Mouse (Mus musculus) gastrocnemius, adult 8-10 months (tissue): Measurements from ENCODE around the gene Cdk14. TPM values are rescaled to one million over a fixed set of nuclear protein-coding genes. Genes with fewer than 3 reads are reported as not detected.
A peak's percentile ranks its signal among the peaks of the same experiment; 100 is the strongest.

ENCODE experiments used
- DNase-seq, 2 experiments: peaks; one replicate each; pipeline ENCODE4 v3.0.0; 2022; ENCODE audit warnings: low spot score in 2 of 2
- total RNA-seq, 4 experiments: library from RNA; stranded (reverse); gene quantifications; 2 replicates each; pipeline ENCODE4 v1.2.4; 2022

The Cdk14 gene
- total RNA-seq, 4 experiments from 2014 or later = 2.2 to 2.8 (median 2.3) TPM

DNA sequence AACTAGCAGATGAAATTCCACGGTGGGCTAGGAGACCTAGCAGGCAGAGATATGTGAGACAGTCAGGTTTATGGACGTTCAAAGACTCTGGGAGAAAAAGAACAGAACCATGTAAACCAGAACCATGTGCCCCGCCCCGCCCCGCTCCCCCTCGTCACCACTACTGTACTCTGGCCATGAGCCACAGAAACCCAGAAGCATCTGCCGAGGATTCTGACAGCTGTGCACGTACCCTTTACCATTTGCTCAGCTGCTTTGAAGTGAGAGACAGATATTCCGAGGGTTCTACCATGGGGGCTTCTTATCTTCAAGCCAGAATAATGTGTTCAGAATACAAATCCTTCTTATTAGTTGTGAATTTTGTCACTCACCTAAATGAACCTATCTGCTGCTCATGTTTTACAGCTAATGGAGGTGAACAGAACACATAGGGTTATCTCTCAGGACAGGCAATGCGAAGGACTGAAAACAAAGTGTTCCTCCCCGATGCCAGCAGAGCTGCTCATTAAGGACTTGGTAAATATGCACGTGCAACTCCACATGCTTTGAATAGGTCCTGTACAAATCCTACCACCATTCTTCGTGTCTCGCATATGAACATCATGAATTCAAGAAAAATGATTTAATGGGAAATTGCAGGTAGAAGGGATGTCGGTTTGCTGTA, 412.5 kb downstream of the Cdk14 start:
- DNase-seq = no peak

DNA sequence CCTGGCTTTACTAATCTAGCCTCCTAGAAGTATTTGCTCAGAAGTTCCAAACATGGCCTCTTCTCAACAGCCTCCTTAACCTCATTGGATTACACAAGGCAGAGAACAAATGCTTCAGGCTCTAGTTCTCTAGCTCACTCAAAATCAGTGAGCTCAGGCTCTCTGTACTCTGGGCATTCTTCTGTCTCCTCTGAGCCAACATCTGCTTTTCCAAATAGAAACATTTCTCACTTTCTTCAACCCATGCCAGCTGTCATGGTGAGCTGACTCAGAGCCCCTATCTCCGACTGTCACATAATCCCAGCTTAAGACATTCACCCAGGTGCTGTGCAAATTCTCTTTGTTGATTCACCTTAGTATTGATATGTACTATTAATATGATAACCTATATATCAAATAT, 414.5 kb downstream of the Cdk14 start:
- DNase-seq = no peak

DNA sequence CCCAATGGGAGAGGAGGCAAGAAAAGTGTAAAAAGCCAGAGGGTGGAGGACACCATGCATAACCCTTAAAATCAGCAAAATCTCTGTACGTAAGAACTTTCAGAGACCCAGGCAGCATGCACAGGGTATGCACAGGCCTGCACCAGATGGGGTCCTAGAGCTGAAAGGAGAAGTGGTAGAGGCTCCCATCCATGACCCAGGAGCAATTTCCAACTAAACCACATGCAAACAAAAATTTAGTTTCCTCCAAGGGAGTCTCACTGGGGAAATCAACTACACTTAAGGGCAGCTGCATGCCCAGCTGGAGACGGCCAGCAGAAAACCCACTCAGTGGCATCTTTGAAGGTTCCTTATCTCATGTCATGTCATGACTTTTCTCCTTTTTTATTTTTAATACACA, 415.4 kb downstream of the Cdk14 start:
- no peak for DNase-seq

DNA sequence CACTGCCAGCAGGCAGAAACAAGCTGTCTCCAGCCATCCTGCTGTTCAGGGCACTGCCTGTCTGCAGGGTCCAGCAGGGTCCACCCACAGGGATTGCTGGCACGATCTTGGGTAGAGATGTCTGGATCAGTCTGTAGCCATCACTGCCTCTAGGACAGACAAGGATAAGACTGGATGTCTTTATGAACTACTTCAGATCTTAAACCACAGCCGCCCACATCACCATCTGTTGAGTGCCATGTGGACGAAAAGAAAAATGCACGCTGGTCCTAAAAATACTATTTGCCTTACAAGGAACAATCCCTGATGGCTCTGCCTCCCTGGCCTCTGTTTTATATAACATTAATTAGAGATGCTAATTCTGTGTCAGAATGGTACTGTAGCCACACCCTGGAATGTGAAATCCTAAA, 426.9 kb downstream of the Cdk14 start:
- DNase-seq = no peak

DNA sequence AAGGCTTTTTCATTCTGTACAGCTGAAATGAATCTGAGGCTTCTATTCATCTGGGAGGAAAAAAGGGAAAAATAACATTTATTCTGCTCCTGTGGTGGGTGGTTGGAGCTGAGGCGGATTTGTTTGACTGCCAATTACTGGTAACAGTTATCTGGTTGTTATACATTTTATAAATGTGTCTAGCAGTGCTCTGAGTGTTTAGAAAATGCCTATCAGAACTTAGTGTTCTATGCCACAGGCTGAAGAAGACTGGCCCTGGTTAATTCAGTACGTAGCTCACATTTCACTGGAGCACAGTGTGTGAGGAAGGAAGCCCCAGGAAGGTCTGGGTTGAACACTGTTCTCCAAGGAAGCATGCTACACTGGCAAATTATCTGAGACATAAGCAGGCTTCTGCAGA, 429.1 kb downstream of the Cdk14 start:
- DNase-seq = no peak

DNA sequence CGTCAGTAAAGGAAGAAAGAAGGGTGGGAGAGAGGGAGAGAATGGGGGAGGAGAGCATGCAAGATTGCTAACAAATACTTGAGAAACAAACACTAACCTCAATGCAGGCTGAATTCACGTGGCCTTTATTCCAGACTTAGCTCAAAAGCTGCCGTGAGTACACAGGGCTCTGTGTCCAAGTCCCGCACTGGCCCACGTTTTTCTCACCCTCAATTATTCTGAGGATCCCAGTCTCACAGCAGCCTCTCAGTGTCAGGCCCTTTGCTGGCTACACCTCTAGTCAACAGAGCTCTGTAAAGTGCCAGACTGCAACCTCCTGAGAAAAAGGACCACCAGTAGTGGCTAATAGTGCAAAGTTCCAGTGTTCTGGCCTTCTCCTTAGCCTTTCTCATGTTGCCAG, 429.9 kb downstream of the Cdk14 start:
- no peak for DNase-seq

DNA sequence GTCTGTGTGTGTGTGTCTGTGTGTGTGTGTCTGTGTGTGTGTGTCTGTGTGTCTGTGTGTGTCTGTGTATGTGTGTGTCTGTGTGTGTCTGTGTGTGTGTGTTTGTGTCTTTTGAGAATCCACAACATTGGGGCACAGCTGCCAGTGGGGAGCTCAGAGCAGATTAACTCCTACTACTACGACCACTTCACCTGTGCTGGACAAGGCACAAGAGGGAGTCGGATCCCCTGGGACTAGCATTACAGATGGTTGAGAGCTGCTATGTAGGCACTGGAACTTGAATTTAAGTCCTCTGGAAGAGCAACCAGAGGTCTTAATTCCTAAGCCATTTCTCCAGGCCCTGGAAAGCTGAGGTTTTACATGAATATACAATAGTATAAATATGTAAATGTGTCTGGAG, 433.9 kb downstream of the Cdk14 start:
- DNase-seq = no peak

DNA sequence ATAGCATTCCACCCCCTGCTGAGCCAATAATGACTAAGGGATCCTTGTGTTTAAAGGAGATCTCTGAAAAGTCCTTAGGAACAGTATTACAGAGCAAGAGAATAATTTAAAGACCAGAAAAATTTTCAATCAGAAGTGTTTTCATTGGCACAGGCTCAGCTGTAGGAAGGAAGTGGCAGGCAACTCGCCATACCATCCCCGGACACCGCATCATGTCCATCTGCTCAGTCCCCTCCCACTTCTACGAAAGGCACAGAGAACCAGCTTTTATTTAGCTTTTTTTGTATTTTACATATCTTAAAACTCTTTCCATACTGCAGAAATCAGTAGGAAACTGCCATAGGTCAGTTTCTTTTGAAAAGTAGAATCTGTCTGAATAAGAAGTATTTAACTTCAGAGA, 440.6 kb downstream of the Cdk14 start:
- DNase-seq = no peak

DNA sequence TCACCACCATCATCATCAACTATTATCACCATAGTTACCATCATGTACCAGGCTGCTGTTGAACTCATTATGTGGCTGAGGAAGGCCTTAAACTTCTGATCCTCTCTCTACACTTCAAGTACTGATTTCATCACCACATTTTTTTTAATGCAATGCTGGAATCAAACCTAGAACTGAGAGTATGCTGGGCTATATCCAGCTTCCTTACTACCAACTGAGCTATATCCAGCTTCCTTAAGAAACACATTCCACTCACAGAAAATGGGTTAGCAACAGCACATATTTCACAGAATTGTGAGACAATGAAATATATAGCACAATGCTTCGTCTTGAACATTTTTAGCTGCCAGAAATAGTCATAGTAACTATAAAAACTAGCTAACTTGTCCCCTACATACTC, 446.7 kb downstream of the Cdk14 start:
- DNase-seq = no peak

DNA sequence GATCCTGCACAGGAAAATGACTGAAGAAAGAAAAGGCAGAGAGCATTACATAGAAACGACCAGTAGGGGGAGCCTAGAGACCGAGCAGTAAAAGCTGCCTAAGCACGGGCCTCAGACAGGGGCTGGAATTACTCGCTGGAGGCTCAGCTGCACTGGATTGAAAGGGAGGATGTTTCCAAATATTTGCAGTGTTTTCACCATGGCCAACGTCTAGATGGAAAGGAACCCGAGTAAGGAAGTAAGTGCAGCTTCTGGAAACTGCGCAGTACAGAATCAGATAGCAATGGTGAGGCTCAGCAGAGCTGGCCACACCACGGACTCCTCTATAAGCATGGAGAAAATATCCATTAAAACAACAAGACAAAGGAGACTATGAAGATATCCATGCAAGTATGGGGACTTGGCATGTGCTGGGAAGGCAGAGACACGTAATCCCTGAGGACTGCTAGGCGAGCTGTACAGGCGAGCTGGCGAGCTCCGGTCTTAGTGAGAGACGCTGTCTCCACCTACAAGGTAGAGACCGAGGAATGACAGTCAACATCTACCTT, 458.0 kb downstream of the Cdk14 start:
- DNase-seq = peak in 1 of 2 experiments; percentile 20

DNA sequence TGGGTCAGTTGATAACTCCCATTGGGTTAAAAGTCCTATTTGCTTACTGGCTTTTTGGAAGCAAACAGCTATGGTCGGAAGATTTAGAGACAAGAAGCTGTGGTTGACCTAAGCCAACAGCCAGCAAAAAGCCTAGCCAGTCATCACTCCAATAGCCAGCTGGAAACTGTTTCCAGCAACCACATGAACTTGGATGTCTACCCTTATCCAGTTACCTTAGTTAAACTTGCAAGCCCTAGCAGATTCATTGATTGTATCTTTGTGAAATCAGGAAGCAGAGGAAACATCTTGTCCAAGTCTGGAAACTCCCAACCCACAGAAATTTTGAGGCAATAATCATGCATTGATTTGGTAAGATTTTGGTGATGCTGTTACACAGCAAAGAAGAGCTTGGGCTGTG, 458.5 kb downstream of the Cdk14 start:
- DNase-seq = no peak

DNA sequence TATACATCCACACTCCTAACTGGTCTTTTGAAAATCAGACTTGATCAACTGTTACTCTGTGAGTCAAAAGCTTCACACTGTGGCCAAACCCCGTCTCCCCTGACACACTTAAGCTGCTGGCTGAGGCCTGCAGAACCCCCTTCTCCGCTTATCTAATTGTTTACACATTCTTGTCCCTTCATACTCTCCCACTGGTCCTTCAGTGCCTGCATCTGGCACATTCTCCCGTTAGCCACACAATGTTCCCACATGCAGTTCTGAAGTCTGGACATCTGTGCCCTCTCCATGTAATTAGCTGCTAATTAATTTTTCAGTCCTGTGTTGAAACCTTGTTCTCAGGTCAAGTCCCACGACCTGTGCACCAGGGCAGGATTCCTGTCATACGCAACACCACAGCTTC, 460.7 kb downstream of the Cdk14 start:
- DNase-seq = no peak

DNA sequence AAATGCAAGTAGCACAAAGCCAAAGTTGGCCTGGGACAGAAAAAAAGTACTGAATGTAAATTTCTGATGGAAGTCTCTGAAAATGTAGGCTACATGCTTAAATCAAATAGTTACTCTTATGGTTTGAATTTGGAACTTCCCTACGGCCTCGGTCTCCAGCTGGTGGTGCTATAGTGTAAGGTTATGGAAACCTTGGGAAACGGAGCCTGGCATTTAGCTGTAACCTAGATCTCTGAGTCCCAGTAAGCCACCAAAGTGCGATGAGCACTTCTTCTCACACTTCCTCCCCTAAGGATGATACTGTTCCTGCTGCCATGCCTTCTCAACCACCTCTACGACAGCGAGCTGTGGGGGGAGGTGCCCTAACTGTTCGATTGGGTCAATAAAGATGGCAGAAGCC, 464.1 kb downstream of the Cdk14 start:
- no peak for DNase-seq

DNA sequence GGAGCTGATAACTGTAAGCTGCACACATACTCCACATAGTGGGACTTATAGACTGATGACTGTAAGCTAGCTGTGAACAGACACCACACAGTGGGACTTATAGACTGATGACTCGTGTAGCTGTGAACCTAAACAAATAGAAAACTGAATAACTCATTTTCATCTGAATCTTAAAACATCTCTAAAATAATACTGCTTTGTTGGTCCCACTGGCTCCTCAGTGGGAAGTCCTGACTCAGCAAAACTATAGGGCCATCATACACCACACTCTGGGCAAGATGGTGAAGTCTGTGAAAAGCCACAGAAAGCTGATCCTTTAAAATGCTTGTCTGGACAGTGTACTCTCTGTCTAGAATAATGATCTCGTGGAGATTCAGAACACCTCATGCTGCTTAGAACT, 464.7 kb downstream of the Cdk14 start:
- no peak for DNase-seq

DNA sequence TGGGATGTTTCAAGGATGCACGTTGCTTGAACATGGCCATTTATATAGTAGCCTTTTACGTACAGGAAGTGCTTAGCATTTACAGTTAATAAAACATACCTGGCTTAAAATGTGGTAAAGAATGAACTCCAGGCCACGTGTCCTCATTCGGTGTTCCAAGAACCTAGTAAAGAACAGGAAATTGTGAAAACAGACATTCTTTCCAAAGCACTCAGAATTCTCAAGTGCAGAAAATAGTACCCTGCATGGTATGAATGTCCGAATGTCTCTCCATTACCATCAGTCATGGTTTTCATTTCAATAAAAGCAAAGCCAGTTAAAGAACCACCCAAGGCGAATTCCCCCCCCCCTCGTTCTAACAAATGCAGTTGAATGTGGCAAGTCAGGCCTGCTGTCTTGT, 470.7 kb downstream of the Cdk14 start:
- no peak for DNase-seq

DNA sequence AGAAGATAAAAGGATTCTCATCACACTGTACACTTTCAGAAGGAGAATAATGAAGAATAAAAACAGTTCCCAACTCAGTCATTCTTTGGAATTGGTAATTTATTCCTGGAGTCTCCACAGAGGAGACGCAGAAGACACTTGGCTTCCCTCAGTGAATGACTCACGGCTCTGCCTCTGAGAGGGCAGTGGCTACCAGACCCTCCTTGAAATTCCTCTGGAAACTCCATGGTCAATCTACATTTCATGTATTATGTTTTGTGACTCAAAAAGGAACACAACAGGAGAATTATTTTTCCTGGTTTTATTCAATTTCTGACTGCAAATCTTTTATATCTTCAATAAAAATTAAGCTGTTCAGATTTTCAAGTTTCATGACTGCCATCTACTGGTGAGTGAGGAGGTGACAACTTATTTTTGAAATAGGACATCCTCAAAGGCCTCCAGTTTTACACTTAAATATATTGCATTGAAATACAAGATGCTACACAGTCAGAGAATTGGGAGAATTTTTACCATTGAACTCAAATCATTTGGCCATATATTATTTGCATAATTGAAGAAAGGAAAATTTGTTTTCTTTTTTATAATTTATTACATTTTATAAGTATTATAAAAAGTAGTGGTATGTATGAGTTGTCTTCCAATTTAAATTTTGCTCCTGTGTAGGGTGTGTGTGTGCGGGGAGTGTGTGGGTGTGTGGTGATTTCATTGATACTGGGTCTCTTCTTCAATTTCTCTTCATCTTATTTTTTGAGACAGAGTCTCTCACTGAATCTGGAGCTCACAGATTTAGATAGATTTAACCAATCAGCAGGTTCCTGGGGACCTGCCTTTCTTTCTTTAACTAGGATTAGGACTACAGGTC, 471.8 kb downstream of the Cdk14 start:
- no peak for DNase-seq

DNA sequence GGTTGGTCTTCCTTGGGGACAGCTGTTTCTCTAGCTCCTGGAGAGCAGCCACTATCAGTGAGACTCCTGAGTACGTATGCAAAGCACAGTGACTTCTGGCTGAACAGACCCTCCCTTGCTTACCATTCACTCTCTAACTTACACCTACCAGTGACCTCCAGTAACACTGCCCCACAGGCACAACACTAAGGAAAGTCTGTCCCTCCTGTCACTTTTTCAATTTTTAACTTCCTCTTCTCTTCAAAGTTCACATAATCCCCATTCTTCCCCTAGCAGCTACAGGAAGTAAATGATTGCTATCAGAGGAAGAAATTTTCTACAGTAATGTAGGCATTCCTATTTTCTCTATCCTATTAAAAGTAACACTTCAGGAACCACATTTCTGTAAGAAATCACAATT, 485.0 kb downstream of the Cdk14 start:
- no peak for DNase-seq

DNA sequence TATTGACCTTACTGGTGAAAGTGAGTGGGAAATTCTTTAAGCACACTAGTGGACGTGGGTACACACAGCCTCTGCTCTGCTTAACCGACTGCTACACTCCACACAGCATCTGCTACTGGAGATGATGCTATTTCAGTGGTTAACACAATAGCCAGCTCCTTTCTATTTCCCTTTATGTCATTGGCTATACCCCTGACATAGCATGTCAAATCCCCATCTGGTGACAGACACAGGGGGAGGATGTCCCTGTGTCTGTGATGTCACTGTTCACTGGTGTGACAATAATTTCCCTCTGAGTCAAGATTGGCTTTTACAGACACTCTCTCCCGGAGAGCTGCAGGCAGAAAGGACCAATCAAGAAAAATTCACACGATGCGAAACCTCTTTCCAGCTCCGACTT, 485.6 kb downstream of the Cdk14 start:
- DNase-seq = no peak

DNA sequence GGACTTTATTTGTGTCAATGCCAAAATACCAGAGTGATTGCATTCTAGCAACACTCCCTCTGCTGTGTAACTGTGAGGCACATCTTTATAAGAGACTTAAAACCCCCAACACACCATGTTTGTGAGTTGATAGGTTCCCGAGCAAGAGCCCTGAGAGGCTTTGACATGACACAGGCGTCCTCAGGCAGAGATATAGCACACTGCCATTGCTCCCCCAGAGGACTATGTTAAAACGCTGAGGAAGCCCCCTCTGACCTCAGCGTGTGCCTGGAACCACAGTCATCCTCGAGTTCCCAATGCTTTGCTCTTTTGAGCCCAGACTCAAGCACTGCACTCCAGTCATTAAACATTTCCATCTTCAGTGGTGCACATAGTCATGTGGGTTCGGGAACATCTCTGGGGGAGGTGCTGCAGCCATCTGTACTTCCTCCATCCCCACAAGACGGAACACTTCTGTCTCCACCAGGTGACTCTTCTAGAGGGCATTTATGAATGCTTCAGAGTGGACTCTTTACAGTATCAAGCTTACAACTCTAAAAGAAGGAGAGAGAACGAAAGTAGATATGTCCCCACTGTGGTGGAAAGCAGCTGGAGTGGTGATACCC, 488.5 kb downstream of the Cdk14 start:
- no peak for DNase-seq

DNA sequence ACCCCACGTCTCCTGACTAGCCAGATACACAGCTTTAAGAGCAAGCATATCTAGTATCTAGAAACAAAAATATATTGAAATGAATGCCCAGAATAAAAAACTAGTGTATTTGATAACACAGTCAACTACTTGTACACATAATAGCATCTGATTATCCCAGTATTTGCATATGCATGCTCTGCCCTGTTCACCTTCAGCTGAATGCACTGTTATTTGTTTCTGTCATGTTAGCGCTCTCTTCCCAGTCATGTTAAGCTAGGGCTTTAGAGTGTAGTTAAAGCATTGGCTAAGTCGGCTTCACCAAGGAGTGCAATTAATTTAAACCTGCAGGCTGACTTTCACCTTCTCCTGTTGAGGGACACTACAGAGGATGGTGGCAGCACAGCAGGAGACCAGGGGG, 490.5 kb downstream of the Cdk14 start:
- no peak for DNase-seq

DNA sequence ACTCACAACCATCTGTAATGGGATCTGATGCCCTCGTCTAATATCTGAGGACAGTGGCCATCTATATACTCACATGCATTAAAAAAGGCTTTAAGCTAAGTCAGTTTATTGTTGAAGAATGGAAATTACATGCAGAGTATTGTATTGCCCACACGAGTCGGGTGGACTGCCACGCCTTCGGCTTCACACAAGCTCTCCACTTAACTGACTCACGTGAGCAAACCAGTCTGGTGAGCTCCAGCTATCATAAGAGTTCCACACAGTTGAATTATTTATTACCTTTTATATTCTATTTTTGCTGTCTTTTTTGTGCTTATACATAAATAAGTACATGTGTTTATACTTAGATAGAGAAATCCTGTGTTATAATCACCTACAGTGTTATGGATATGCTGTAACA, 495.2 kb downstream of the Cdk14 start:
- no peak for DNase-seq

DNA sequence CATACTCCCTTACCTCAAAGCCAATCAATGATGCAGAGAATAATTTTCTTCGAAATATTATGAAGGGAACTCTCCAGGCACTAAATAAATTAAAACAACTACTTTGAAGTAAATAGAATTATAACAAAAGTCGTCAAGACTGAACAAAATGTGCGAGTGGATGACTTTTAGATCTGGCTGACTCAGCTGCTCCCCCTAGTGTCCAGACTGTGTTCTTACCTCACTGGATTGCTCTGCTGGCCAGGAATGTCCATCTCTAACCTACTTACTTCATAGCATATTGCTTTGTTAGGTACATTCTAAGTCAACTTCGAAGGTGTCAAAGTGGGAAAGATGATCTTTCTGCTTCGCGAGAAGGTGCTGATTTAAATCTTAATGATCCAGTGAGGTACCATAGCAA, 501.7 kb downstream of the Cdk14 start:
- no peak for DNase-seq
